Mouse (Mus musculus) limb, embryonic 11.5 days (tissue): ENCODE results near the gene Myh9. TPM values are rescaled to one million over a fixed set of nuclear protein-coding genes. Genes with fewer than 3 reads are reported as not detected.

ENCODE experiments used
- ATAC-seq: fragments of 200-750 bp; cut with Nextera tagmentation; 2 replicates; pipeline ENCODE4 v1.8.0; 2017; ENCODE audit warnings: low read depth; ENCODE audit not compliant: insufficient number of reproducible peaks, low FRiP score, low TSS enrichment
- DNase-seq: peaks from one replicate; pipeline ENCODE4 v3.0.0-alpha.2; 2015; ENCODE audit warnings: low spot score
- H3K27ac ChIP-seq: fragments of 300-500 bp; sonication (generic); replicated peaks from 2 replicates; pipeline ENCODE4 v1.5.1; 2014; ENCODE audit warnings: low read depth, mild to moderate bottlenecking, low read length
- H3K27me3 ChIP-seq: fragments of 300-500 bp; sonication (generic); 2 replicates; pipeline ENCODE4 v1.6.1; 2014; ENCODE audit warnings: mild to moderate bottlenecking, low read length, mixed read lengths; ENCODE audit not compliant: control insufficient read depth, insufficient read depth
- H3K36me3 ChIP-seq: fragments of 300-500 bp; sonication (generic); 2 replicates; pipeline ENCODE4 v1.6.1; 2014; ENCODE audit warnings: mild to moderate bottlenecking, low read length, moderate library complexity, mixed read lengths; ENCODE audit not compliant: control insufficient read depth, insufficient read depth
- H3K4me1 ChIP-seq: fragments of 300-500 bp; sonication (generic); 2 replicates; pipeline ENCODE4 v1.6.1; 2014; ENCODE audit warnings: low read length, mixed read lengths; ENCODE audit not compliant: control insufficient read depth, insufficient read depth
- H3K4me2 ChIP-seq: fragments of 300-500 bp; sonication (generic); 2 replicates; pipeline ENCODE4 v1.6.1; 2014; ENCODE audit warnings: low read depth, mild to moderate bottlenecking, moderate library complexity; ENCODE audit not compliant: severe bottlenecking
- H3K4me3 ChIP-seq: fragments of 300-500 bp; sonication (generic); 2 replicates; pipeline ENCODE4 v1.5.1; 2014; ENCODE audit warnings: low read depth, low read length
- H3K9ac ChIP-seq: fragments of 300-500 bp; sonication (generic); 2 replicates; pipeline ENCODE4 v1.6.1; 2014; ENCODE audit warnings: mild to moderate bottlenecking, low read length
- H3K9me3 ChIP-seq: fragments of 300-500 bp; sonication (generic); 2 replicates; pipeline ENCODE4 v1.6.1; 2016; ENCODE audit warnings: low read length; ENCODE audit not compliant: control insufficient read depth
- WGBS: fragments of 180-500 bp; shearing (Covaris S2); extraction: QIAGEN DNeasy Blood & Tissue Kit; methylation state at CpG from one replicate; pipeline ENCODE4 v1.1.7; 2014; 5-methylcytosine and 5-hydroxymethylcytosine counted together
- polyA plus RNA-seq: library from polyadenylated mRNA; unstranded; fragments of >200 nt; fragmentation: Nextera tagmentation; extraction: Ambion mirVana; gene quantifications from 2 replicates; pipeline ENCODE4 v1.2.1, GENCODE M21; 2014

Gene Myh9
- polyA plus RNA-seq, 1 experiment from 2014 or later = 33.2 TPM

DNA sequence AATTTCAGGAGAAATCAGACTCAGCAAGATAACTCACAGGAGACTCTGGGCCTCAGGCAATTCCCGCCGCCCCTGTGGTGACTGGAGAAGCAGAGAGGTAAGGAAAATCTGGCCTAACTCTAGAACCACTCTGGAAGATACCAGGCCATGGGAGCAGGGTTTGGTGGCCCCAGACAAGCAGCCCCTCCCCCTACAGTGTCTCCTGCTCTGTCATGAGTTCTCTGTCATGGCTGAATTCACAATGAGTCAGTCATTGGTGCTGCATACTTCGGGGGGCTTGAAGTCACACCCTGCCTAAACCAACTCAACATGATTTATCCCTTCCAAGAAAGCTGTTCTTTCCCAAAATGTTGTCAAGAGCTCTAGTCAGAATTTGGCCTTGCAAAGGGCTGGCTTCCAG lies 18.3 kb downstream of the Myh9 start:
- ATAC-seq (no peak), DNase-seq (no peak)
- Histone ChIP-seq H3K9me3 (no peaks in the 10 kb centered on the region), H3K4me3 (no peak overlapping the region), H3K27me3 (no peaks in the 10 kb centered on the region), H3K36me3 (peaks cover 3% of the 10 kb centered on the region; the same call in 1 of the 2 replicates), H3K4me1 (peaks cover 24% of the 10 kb centered on the region), H3K9ac (no peak overlapping the region), H3K27ac (no peak overlapping the region), H3K4me2 (no peak overlapping the region)
- 74% methylated on average over 3 of the region's 3 CpGs for WGBS

DNA sequence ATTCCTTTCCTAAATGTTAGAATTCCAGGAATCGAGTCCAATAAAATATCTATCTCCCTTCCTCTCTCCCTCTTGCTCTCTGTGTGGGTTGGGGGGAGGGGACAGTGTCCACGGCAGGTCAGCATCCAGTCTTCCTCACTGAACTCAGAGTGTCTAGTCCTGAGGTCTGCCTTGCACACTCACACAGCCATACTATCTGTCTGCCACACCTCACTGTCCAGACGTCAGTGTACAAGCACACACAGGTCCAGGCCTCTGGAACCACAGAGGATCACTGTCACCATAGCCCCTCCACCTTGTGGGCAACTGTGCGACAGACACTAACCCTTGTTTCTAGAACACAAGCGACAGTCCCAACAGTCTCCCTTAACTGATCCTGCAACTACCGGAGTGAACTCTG lies 18.8 kb downstream of the Myh9 start:
- no peaks in the 10 kb centered on the region for H3K27me3 ChIP-seq
- ATAC-seq (no peak), DNase-seq (no peak)
- H3K4me3 ChIP-seq = no peak overlapping the region
- H3K4me2 ChIP-seq = no peak overlapping the region
- peaks cover 3% of the 10 kb centered on the region; the same call in 1 of the 2 replicates for H3K36me3 ChIP-seq
- no peaks in the 10 kb centered on the region for H3K9me3 ChIP-seq
- H3K4me1 ChIP-seq = peaks cover 24% of the 10 kb centered on the region
- WGBS = 75% methylated on average over 6 of the region's 6 CpGs
- no peak overlapping the region for H3K9ac ChIP-seq
- no peak overlapping the region for H3K27ac ChIP-seq

DNA sequence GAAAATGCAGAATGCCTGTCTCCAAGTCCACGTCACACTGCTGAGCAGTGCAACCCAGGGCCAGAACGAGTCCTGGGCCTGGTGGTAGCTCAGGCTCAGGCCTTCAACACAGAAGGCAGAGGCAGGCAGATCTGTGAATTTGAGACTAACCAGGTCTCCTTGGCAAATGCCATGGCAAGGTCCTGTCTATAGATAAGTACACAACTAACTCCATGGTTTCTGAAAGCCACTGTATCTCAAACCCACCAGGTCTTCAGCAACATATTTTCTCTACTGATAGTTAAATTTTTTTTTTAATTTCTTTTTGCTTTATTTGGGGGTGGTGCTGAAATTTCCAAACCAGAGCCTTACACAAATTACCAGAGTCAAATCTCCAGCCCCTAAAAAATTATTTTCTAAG lies 19.3 kb downstream of the Myh9 start:
- H3K9me3 ChIP-seq = no peaks in the 10 kb centered on the region
- H3K4me1 ChIP-seq = peaks cover 20% of the 10 kb centered on the region
- no peak overlapping the region for H3K4me2 ChIP-seq
- ATAC-seq = no peak
- WGBS = 59% methylated on average over 2 of the region's 2 CpGs
- DNase-seq = no peak
- H3K27ac ChIP-seq = no peak overlapping the region
- H3K4me3 ChIP-seq = no peak overlapping the region
- H3K27me3 ChIP-seq = no peaks in the 10 kb centered on the region
- peaks cover 3% of the 10 kb centered on the region; the same call in 1 of the 2 replicates for H3K36me3 ChIP-seq
- H3K9ac ChIP-seq = no peak overlapping the region

DNA sequence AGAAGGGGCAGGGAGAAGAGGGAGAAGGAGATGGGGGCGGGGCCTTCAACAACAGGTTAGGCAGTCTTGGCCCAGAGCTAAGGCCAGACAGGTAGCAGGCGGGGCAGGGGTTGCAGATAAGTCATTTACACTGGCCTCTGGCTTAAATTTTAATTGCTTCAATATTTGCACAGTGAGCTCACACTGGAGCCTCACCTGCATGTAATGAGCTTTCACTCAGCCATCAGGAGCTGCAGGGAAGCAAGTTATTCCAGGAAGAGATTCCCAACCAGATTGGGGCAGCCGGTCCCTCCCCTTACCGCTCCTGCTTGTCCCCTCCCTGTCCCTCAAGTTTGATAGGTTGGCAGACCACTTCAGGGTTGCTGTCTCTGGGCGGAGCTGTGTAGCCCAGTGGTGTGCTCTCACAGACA lies 19.9 kb downstream of the Myh9 start:
- Histone ChIP-seq H3K36me3 (peaks cover 3% of the 10 kb centered on the region; the same call in 1 of the 2 replicates), H3K27me3 (no peaks in the 10 kb centered on the region), H3K9me3 (no peaks in the 10 kb centered on the region), H3K4me3 (no peak overlapping the region), H3K27ac (no peak overlapping the region), H3K9ac (no peak overlapping the region), H3K4me1 (peaks cover 14% of the 10 kb centered on the region), H3K4me2 (no peak overlapping the region)
- 44% methylated on average over 5 of the region's 5 CpGs for WGBS
- DNase-seq (no peak), ATAC-seq (no peak)

DNA sequence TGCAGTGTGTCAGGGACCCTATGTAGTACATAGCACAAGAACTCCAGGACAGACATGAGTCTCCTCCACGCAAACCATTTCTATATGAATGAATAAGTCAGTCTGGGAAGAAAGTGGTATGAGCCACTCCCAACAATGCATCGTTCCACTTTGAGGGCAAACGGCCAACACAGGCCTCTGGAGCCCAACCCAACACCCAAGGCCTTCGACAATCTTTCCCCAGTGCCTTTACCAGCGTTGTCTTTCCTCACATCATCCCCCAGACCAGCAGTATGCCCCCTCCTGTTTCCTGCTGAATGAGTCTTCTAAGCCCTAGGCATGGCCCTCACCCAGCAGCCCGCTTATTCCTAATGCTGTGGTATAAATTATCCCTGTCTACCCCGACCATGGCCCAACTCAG lies 20.6 kb downstream of the Myh9 start:
- ATAC-seq = no peak
- no peak overlapping the region for H3K4me2 ChIP-seq
- no peaks in the 10 kb centered on the region for H3K27me3 ChIP-seq
- 67% methylated on average over 7 of the region's 7 CpGs for WGBS
- H3K4me3 ChIP-seq = no peak overlapping the region
- H3K9ac ChIP-seq = no peak overlapping the region
- H3K4me1 ChIP-seq = peaks cover 12% of the 10 kb centered on the region
- H3K36me3 ChIP-seq = peaks cover 3% of the 10 kb centered on the region; the same call in 1 of the 2 replicates
- H3K9me3 ChIP-seq = no peaks in the 10 kb centered on the region
- DNase-seq = no peak
- H3K27ac ChIP-seq = no peak overlapping the region

DNA sequence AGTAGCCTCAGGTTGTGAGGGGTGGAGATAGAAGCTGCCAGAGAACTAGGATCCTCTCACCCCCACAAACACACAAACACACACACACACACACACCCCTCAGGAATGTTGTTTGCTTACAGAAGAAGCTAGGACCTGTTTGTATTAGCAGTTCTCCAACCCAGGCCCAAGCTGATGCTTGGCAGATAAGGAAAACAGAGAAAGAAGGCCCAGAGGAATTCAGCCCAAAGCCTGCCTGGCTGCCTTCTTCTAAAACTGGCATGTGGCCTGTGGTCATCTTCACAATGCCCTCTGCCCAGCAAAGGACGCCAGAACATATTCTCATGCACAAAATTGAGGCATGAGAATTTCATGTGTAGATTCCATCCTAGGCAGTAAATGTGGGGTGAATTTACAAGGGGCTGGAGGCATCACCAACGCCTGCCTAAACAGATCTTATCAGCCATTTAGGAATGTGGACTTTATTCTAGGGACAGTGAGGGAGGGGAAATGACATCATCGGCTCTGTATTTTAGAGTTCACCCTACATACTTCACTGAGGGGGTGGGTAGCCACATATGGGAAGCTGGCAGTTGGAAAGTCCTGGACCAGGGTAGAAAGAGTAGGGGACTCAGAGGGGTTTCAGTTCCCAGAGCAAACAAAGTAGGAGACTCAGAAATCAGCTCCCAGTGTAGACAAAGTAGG lies 21.4 kb downstream of the Myh9 start:
- Histone ChIP-seq H3K4me3 (no peak overlapping the region), H3K4me1 (peaks cover 12% of the 10 kb centered on the region), H3K27ac (no peak overlapping the region), H3K9ac (no peak overlapping the region), H3K4me2 (no peak overlapping the region), H3K27me3 (no peaks in the 10 kb centered on the region), H3K36me3 (peaks cover 3% of the 10 kb centered on the region; the same call in 1 of the 2 replicates), H3K9me3 (no peaks in the 10 kb centered on the region)
- DNase-seq (no peak), ATAC-seq (no peak)
- WGBS = 38% methylated on average over 3 of the region's 3 CpGs

DNA sequence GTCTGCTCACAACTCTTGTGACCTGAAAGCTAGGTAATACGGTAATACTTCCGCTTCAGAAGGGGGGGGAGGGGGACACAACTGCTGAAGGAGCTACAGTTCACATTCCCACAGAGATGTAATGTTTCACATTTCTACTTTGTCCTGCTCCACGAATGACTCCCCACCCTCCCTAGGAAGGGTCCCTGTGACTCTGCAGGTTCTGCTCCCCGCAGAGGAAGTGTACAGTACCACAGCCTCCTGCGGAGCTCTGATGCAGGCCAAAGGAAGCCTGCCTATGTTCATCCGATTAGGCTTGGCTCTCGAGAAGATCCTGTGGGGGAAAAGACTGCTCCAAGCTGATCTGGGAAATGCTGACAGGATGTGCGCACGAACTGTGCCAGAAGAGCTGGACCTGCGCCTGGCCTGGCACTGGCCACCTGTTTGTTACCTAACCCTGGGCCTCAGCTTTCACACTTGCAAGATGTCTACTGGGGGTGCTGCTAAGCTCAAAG lies 22.0 kb downstream of the Myh9 start:
- H3K4me1 ChIP-seq = peaks cover 12% of the 10 kb centered on the region
- ATAC-seq = no peak

DNA sequence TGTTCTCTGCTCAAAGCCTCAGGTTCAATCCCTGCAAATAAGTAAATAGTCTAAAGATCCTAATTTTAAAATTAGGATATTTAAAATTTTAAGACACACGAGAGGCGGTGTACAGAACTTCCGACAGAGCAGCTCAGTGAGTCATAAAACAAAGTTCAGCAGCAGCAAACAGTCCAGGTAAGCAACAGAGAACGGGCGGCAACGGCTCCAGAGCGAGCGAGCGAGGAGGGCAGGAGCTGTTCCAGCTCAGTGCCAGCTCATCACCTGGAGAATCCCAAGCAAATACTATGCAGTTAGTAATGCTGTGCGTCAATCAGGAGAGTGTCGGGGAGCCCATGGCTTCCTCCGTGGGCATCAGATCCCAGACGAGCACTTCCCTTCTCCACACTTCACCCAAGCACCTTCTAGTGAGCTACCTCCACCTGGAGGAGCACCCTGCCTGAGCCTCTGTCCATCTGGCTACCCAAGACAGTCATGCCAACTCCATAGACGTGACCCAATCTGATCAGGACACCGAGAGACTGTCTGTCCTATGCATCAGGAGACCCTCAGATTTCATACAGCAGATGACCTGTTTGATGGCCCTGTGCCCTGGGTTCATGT lies 23.3 kb downstream of the Myh9 start:
- Histone ChIP-seq H3K4me2 (no peak overlapping the region), H3K27me3 (no peaks in the 10 kb centered on the region), H3K27ac (no peak overlapping the region), H3K4me3 (no peak overlapping the region), H3K9me3 (no peaks in the 10 kb centered on the region), H3K9ac (no peak overlapping the region), H3K36me3 (peaks cover 3% of the 10 kb centered on the region; the same call in 1 of the 2 replicates), H3K4me1 (peaks cover 21% of the 10 kb centered on the region)
- no peak for DNase-seq
- no peak for ATAC-seq
- WGBS = 86% methylated on average over 15 of the region's 15 CpGs

More for the DNA sequence above, 22.0 kb downstream of the Myh9 start:
- 80% methylated on average over 10 of the region's 10 CpGs for WGBS
- peaks cover 3% of the 10 kb centered on the region; the same call in 1 of the 2 replicates for H3K36me3 ChIP-seq
- H3K9me3 ChIP-seq = no peaks in the 10 kb centered on the region
- no peak overlapping the region for H3K27ac ChIP-seq
- no peaks in the 10 kb centered on the region for H3K27me3 ChIP-seq
- H3K4me3 ChIP-seq = no peak overlapping the region
- no peak overlapping the region for H3K9ac ChIP-seq
- no peak for DNase-seq
- H3K4me2 ChIP-seq = no peak overlapping the region
